Mouse (Mus musculus): ENCODE results near the gene Olfr187. TPM values are rescaled to one million over a fixed set of nuclear protein-coding genes. Genes with fewer than 3 reads are reported as not detected.

Olfr187 gene
- polyA plus RNA-seq, 1 experiment from 2014 or later: not detected

GRCm38 (mm10) chr16:58995057-58995456, 44.5 kb downstream of the Olfr187 start, which contains the start of gene Olfr183:
Gene Olfr183 (plus strand): TSS chr16:58995357.
- H3K36me3 ChIP-seq: no peaks in the 10 kb centered on the region
- no peaks in the 10 kb centered on the region for H3K9me3 ChIP-seq
- H3K4me3 ChIP-seq: no peak within 1 kb of the TSS
- no peaks in the 10 kb centered on the region for H3K4me1 ChIP-seq
- no peaks in the 10 kb centered on the region for H3K27me3 ChIP-seq
- 83% methylated on average over 2 of the region's 2 CpGs for WGBS
- no peak within 1 kb of the TSS for H3K27ac ChIP-seq
- no peak for ATAC-seq (ENCODE audit: insufficient number of reproducible peaks, low FRiP score, low TSS enrichment, low read depth)
- H3K4me2 ChIP-seq: no peak within 1 kb of the TSS
- no peak within 1 kb of the TSS for H3K9ac ChIP-seq

Other genes with a start within 250 kb of the Olfr187 start
- gene Olfr173, start 239.5 kb downstream of the Olfr187 start, polyA plus RNA-seq (2015; fragmentation: Nextera tagmentation; extraction: Ambion mirVana): not detected in 2 replicates
- gene Olfr175-ps1, start 213.0 kb downstream of the Olfr187 start, polyA plus RNA-seq (2015; fragmentation: Nextera tagmentation; extraction: Ambion mirVana): not detected in 2 replicates
- gene Olfr177, start 165.0 kb downstream of the Olfr187 start, polyA plus RNA-seq (2015; fragmentation: Nextera tagmentation; extraction: Ambion mirVana): not detected in 2 replicates
- gene Olfr178, start 147.7 kb downstream of the Olfr187 start, polyA plus RNA-seq (2015; fragmentation: Nextera tagmentation; extraction: Ambion mirVana): not detected in 2 replicates
- not detected in 2 replicates for gene Olfr181, start 111.0 kb downstream of the Olfr187 start, polyA plus RNA-seq (2015; fragmentation: Nextera tagmentation; extraction: Ambion mirVana)
- not detected in 2 replicates for gene Olfr180, start 110.4 kb downstream of the Olfr187 start, polyA plus RNA-seq (2015; fragmentation: Nextera tagmentation; extraction: Ambion mirVana)
- not detected in 2 replicates for gene Olfr183, start 44.4 kb downstream of the Olfr187 start, polyA plus RNA-seq (2015; fragmentation: Nextera tagmentation; extraction: Ambion mirVana)
- gene Olfr186, start 9.5 kb downstream of the Olfr187 start, polyA plus RNA-seq (2015; fragmentation: Nextera tagmentation; extraction: Ambion mirVana): not detected in 2 replicates
- gene Olfr190, start 38.2 kb upstream of the Olfr187 start, polyA plus RNA-seq (2015; fragmentation: Nextera tagmentation; extraction: Ambion mirVana): not detected in 2 replicates
- not detected in 2 replicates for gene Olfr191, start 50.1 kb upstream of the Olfr187 start, polyA plus RNA-seq (2015; fragmentation: Nextera tagmentation; extraction: Ambion mirVana)
- gene Olfr193, start 72.1 kb upstream of the Olfr187 start, polyA plus RNA-seq (2015; fragmentation: Nextera tagmentation; extraction: Ambion mirVana): not detected in 2 replicates
- gene Olfr194, start 81.3 kb upstream of the Olfr187 start, polyA plus RNA-seq (2015; fragmentation: Nextera tagmentation; extraction: Ambion mirVana): not detected in 2 replicates
- not detected in 2 replicates for gene Olfr195, start 107.3 kb upstream of the Olfr187 start, polyA plus RNA-seq (2015; fragmentation: Nextera tagmentation; extraction: Ambion mirVana)
- gene Olfr196, start 130.7 kb upstream of the Olfr187 start, polyA plus RNA-seq (2015; fragmentation: Nextera tagmentation; extraction: Ambion mirVana): not detected in 2 replicates
- not detected in 2 replicates for gene Olfr198, start 163.8 kb upstream of the Olfr187 start, polyA plus RNA-seq (2015; fragmentation: Nextera tagmentation; extraction: Ambion mirVana)
- gene Olfr199, start 180.0 kb upstream of the Olfr187 start, polyA plus RNA-seq (2015; fragmentation: Nextera tagmentation; extraction: Ambion mirVana): not detected in 2 replicates
- not detected in 2 replicates for gene Olfr201, start 232.9 kb upstream of the Olfr187 start, polyA plus RNA-seq (2015; fragmentation: Nextera tagmentation; extraction: Ambion mirVana)
- gene Olfr202, start 247.0 kb upstream of the Olfr187 start, polyA plus RNA-seq (2015; fragmentation: Nextera tagmentation; extraction: Ambion mirVana): not detected in 2 replicates

Data from limb, embryonic 15.5 days (tissue).